Mouse (Mus musculus) lung, adult 2 months (tissue): ENCODE measurements around the gene A830031A19Rik.

Experiments
- CTCF ChIP-seq: fragments of 200-500 bp; IDR thresholded peaks from 2 replicates; pipeline ENCODE4 v1.5.1; 2011; ENCODE audit warnings: mild to moderate bottlenecking, low read length, control low read depth; ENCODE audit not compliant: insufficient read depth
- POLR2A ChIP-seq: fragments of 200-500 bp; IDR thresholded peaks from 2 replicates; pipeline ENCODE4 v1.6.1; 2011; ENCODE audit warnings: low read depth, mild to moderate bottlenecking, control low read depth, low read length, borderline replicate concordance; ENCODE audit errors: extremely low read depth

DNA sequence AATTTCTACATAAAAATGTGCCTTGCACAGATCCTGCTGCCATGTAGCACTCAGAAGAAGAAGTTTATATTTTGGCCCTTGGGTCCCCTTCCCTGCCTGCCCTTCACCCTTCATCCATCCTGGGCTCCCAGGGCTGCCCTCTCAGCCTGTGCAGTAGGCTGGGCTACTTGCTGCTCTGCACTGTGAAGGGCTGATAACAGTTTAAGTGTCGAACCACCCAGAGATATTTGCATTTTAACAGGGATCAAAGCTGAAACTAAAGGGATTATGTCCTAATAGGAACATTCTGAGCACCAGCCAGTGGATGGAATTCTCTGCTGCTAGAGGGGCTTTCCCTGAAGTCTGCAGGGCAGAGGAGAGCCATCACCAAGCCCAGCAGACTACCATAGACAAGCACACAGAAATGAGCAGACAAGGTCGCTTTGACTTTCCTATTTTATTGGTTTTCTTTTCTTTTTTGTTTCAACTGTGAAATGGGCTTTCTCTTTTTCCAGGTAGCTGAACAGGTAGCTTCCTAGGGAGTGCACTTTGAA is 58.1 kb downstream of the A830031A19Rik start:
- TF ChIP-seq CTCF, result no peak
- TF ChIP-seq POLR2A, result no peak
